Mouse (Mus musculus) 3T3-L1 (cell line): ENCODE measurements at regions not wholly inside any gene's neighbourhood (a gene's known extent, or its start where the extent isn't known, plus 50 kb on each side); places are given as distances from the start of the nearest gene placed in this dataset.
A peak's percentile ranks its signal among the peaks of the same experiment; 100 is the strongest.

Experiments used
- DNase-seq: peaks from one replicate; pipeline ENCODE4 v3.0.0-alpha.2; 2015; ENCODE audit warnings: low read depth, low spot score

GRCm38 (mm10) chr9:30175376-30175775 is 212.4 kb upstream of the Ntm start:
- DNase-seq = no peak

DNA sequence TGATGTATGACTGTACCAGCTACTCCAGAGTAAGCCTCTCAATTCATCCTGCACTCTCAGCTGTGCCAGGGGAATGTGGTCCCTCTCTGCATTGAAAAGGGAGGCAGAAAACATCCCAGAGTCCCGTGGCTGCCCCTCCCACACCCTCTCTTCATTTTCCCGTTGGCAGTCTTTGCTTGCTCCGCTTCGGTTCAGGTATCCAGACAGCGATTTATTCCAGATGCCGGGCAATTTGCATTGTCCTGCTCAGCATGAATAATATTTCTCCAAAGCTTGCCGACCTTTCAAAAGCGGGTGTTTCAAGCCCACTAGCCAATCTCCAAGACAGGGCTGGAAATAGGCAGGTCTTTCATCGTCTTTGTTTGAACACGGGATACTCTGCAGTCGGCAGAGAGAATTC is 220.5 kb upstream of the Ntm start:
- no peak for DNase-seq

- DNase-seq = no peak
Observed at GRCm38 (mm10) chr9:30184996-30185763, 222.2 kb upstream of the Ntm start.

DNA sequence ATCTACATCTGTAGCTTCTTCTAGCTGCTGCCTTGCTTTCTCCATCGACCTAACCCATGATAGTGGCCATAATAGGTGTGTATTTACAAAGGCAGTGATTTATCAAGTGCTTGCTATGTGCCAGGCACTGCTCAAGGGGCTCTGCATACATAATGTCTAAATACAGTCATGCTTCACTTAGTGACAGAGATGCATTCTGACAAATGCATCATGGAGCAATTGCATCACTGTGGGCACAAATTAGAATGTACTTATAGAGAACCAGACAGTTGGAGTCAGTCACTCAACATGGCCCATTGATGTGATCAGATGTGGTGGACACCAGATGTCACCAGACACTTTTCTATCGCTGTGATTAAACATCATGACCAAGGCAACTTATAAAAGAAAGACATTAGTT is 223.3 kb upstream of the Ntm start:
- DNase-seq = no peak

DNA sequence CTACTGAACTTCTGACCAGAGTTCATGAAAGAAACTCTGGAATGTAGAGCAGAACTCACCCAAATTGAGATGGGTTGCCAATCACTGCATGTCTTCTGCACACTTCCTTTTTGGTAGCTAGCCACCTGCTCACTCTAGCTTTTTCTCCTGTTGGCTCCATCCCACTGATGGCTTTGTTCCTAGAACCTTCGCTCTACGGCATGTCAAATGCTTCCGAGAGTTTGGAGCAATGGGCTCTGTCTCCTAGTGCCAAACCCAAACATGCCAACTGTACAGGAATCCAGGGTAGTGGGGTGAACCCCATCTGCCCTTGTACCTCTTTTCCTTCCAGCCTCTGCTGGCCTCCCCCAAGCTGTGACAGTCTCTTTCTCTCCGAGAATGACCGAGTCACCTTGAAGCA is 227.1 kb upstream of the Ntm start:
- no peak for DNase-seq

DNA sequence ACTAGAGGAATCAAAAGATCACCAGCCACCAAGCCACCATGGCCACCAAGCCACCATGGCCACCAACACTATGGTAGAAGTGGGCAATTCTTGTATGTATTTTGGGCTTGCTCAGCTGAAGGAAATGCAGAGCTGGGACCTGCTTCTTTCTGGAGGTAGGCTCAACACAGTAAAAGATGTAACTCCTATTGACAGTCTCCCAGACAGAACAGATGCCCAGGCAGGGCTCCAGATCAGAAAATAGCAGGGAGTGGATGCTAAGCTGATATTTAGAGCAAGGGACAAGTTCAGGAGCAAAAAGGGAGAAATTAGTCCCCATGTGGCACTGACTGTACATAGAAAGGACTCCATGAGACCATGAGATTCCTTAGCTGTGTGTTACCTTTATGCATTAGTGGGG is 228.2 kb upstream of the Ntm start:
- DNase-seq = no peak

DNA sequence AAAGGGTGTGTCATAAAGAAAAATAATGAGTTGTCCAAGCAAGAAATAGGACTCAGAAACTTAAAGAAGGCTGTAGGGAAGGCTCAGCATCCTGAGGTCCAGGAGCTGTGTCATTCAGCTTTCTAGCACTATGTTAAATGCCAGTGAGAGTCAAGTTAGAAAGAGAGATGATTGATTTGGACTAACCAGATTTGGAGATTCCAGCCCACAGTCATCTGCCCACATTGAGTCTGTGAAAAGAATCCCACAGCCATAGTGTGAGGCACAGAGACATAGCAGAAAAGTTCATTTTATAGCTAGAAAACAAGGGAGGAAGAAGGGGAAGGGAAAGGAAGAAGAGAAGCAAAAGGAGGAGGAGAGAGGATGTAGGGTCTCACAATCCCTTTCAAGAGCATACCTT is 229.0 kb upstream of the Ntm start:
- no peak for DNase-seq

DNA sequence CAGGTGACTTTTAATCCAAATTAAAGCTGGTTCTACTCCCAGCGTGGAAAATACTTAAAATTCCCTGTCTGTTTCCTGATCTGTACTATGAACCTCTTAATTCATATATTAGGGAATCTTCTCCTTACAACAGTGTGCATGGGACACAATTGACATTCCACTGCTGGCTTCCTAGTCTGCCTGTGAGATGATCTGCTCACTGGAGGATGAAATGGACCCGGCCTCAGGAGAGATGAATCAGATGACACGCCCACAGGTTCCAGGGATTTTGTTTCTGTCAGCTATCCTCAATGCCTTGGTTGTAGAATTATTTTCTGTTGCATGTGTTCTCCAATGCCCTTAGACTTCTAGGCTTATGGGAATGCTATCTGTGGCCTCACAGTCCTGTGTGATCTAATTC is 231.9 kb upstream of the Ntm start:
- DNase-seq = no peak

DNA sequence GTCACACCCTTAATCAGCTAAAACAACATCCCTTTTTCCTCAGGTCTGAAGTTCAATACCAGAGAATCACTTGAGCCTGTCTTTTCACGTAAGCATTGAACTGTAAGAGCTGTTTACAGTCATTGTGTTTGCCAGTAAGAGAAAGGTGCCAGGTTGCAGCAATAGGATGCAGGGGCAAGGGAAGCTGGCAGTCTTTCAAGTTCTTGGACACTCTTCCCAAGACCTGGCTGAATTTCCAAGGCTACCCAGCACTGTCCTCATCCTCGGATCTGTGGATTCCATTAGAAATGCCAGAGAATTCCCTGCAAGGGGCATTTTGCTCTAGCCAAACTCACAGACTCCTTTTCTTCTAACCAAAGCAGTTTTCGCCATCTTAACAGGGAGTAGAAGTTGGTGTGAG is 224.5 kb upstream of the Snx19 start:
- DNase-seq = no peak

DNA sequence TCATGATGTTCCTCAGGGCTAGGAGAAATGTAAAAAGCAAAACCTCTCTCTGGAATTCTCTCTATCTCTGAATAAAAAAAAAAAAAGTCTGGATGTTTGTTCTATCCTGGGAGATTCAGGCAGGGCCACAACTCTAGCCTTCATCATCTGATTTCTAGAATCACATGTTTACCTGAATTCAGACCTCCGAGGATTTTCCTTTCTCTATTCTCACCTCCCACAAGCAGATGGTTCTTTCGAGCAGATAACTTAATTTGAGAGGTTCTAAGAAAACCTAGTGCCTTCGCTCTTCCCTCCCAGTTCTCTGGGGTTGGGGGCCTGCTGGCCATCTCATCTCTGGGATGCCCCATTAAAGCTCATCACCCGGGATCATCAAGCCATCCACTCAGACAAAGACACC is 219.3 kb upstream of the Snx19 start:
- DNase-seq = no peak

GRCm38 (mm10) chr9:30209806-30210205 is 217.1 kb upstream of the Snx19 start:
- DNase-seq = peak; percentile 9

GRCm38 (mm10) chr9:30212471-30213075 is 214.3 kb upstream of the Snx19 start:
- DNase-seq = no peak

DNA sequence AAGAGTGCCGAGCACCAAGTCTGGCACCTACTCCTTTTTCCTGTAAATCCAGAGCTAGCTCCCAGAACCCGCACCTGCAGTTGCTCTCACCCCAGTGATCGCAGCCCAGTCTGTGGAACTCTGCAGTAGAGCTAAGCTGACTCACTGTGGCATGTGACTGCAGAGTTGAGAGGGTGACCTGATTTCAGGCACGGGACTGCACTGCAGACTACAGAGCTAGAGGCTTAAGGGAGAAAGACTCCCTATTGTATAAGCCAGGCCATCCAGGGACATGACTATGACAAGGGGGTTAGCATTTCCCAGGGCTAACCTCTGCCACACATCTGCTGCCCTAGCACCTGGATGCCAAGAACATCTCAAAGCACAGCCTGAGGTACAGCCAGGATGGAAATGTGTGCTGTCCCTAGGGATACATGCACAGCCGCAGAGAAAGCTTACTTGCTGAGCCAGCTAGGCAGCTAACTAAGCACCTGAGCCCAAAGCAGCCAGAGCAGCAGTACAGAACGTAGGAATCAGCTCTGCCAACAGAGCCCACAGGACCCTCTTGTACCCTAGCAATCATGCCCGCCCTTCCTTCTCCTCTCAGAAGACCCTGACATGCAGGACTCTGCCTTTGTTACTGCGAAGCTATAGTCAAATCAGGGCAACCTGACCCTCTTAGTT is 192.3 kb upstream of the Snx19 start:
- no peak for DNase-seq

- no peak for DNase-seq
Observed at GRCm38 (mm10) chr9:30235791-30236190, 191.1 kb upstream of the Snx19 start.

DNA sequence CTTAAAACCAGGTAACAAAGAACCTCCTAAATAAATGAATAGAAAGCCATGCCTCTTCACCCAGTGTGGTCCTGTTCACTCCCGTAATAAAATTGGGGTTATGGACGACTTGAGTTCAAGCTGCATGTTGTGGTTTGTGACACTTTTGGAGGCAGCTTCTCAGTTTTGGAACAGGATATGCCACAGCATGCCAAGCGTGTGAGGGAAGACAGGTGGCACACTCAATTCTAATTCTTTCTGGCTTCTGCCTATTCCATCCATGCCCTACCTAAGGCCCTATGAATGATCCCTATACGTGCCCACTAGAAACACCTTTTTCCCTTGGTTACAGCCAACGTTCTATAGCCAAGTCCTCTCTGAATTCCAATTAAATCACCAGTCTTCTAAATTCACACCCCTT is 184.8 kb upstream of the Snx19 start:
- no peak for DNase-seq

GRCm38 (mm10) chr9:30264533-30265168 is 162.3 kb upstream of the Snx19 start:
- DNase-seq = peak; percentile 61

DNA sequence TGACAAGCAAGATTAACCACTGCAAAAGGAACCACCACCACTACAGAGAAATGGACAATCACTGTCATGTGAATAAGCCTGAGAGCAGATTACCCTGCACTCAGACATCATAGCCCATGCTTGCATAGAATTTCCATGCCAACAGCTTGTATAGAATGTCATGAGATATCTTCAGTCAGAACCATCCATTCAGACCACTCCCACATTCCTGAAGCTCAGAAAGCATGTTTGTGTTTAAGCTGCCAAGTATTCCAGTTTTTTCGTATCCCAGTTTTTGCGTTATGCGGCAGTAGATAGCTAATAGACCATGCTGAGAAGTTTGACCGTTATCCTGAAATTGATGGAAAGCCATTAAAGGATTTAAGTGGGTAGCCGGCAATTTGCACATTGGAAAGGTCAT is 155.8 kb upstream of the Snx19 start:
- no peak for DNase-seq

DNA sequence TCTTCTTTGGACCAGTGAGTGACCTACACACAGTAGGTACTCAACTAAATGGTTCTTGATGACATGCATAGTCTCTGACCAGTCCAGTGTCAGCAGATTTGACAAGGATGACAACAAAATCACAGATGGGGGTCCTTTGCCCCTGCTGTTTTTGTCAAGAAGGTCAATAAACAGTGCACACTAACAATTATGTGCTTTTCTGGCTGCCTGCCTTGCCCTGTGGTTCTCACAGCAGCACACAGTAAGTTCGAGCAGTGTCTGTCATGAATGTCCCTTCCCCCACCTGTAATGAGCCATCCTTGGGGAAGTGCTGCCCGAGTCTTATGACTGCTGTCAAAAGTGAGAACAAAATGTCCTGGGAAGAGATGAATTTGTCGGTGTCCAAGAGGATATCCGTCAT is 153.1 kb upstream of the Snx19 start:
- no peak for DNase-seq

GRCm38 (mm10) chr9:30278231-30278630 is 148.7 kb upstream of the Snx19 start:
- no peak for DNase-seq

- DNase-seq = no peak
Observed at GRCm38 (mm10) chr9:30283080-30283770, 143.7 kb upstream of the Snx19 start.

GRCm38 (mm10) chr9:30283771-30284148 is 143.1 kb upstream of the Snx19 start:
- no peak for DNase-seq
